Mouse (Mus musculus): ENCODE data around the gene Chchd6.

The Chchd6 gene

GRCm38 (mm10) chr6:89595018-89595776 is at the start of gene Chchd6:
Gene Chchd6 (minus strand): TSS chr6:89595652.
- DNase-seq (ENCODE audit: inconsistent age in 2 of 2, low spot score in 1 of 2): peak; percentile 96 to 98

- peak; percentile 96 to 98 for DNase-seq (ENCODE audit: inconsistent age in 2 of 2, low spot score in 1 of 2)
These were observed 49.0 kb upstream of the Chchd6 start for GRCm38 (mm10) chr6:89644271-89645075.

- peak; percentile 96 to 98 for DNase-seq (ENCODE audit: inconsistent age in 2 of 2, low spot score in 1 of 2)
These were observed 48.4 kb upstream of the Chchd6 start, which contains the start of gene Txnrd3 for GRCm38 (mm10) chr6:89643798-89644270. Gene Txnrd3 (plus strand): TSS chr6:89643988.

GRCm38 (mm10) chr6:89639025-89639424 is 43.6 kb upstream of the Chchd6 start:
- peak in 1 of 2 experiments; percentile 73 for DNase-seq (ENCODE audit: inconsistent age in 2 of 2, low spot score in 1 of 2)

GRCm38 (mm10) chr6:89637977-89638376 is 42.5 kb upstream of the Chchd6 start:
- DNase-seq (ENCODE audit: inconsistent age in 2 of 2, low spot score in 1 of 2): no peak

GRCm38 (mm10) chr6:89634400-89634799 is 38.9 kb upstream of the Chchd6 start:
- DNase-seq (ENCODE audit: inconsistent age in 2 of 2, low spot score in 1 of 2): no peak

GRCm38 (mm10) chr6:89633115-89633514 is 37.7 kb upstream of the Chchd6 start:
- no peak for DNase-seq (ENCODE audit: inconsistent age in 2 of 2, low spot score in 1 of 2)

- peak; percentile 79 to 93 for DNase-seq (ENCODE audit: inconsistent age in 2 of 2, low spot score in 1 of 2)
These were observed 36.5 kb upstream of the Chchd6 start for GRCm38 (mm10) chr6:89631809-89632562.

GRCm38 (mm10) chr6:89628045-89628785 is 32.8 kb upstream of the Chchd6 start:
- no peak for DNase-seq (ENCODE audit: inconsistent age in 2 of 2, low spot score in 1 of 2)

GRCm38 (mm10) chr6:89622647-89623046 is 27.2 kb upstream of the Chchd6 start:
- no peak for DNase-seq (ENCODE audit: inconsistent age in 2 of 2, low spot score in 1 of 2)

- no peak for DNase-seq (ENCODE audit: inconsistent age in 2 of 2, low spot score in 1 of 2)
These were observed 19.9 kb upstream of the Chchd6 start for GRCm38 (mm10) chr6:89615373-89615755.

- DNase-seq (ENCODE audit: inconsistent age in 2 of 2, low spot score in 1 of 2): no peak
These were observed 19.3 kb upstream of the Chchd6 start for GRCm38 (mm10) chr6:89614596-89615372.

- no peak for DNase-seq (ENCODE audit: inconsistent age in 2 of 2, low spot score in 1 of 2)
These were observed 18.6 kb upstream of the Chchd6 start for GRCm38 (mm10) chr6:89614107-89614471.

GRCm38 (mm10) chr6:89613336-89614106 is 18.1 kb upstream of the Chchd6 start:
- no peak for DNase-seq (ENCODE audit: inconsistent age in 2 of 2, low spot score in 1 of 2)

GRCm38 (mm10) chr6:89607999-89608398 is 12.5 kb upstream of the Chchd6 start:
- DNase-seq (ENCODE audit: inconsistent age in 2 of 2, low spot score in 1 of 2): no peak

- DNase-seq (ENCODE audit: inconsistent age in 2 of 2, low spot score in 1 of 2): peak; percentile 23 to 71
These were observed 10.6 kb upstream of the Chchd6 start for GRCm38 (mm10) chr6:89606096-89606495.

GRCm38 (mm10) chr6:89596510-89596909 is 1.1 kb upstream of the Chchd6 start:
- DNase-seq (ENCODE audit: inconsistent age in 2 of 2, low spot score in 1 of 2): peak in 1 of 2 experiments; percentile 14

GRCm38 (mm10) chr6:89595777-89596146 is 310 bp upstream of the Chchd6 start:
- no peak for DNase-seq (ENCODE audit: inconsistent age in 2 of 2, low spot score in 1 of 2)

GRCm38 (mm10) chr6:89592016-89592415 is 3.4 kb downstream of the Chchd6 start:
- no peak for DNase-seq (ENCODE audit: inconsistent age in 2 of 2, low spot score in 1 of 2)
